In the genomic region with DNA sequence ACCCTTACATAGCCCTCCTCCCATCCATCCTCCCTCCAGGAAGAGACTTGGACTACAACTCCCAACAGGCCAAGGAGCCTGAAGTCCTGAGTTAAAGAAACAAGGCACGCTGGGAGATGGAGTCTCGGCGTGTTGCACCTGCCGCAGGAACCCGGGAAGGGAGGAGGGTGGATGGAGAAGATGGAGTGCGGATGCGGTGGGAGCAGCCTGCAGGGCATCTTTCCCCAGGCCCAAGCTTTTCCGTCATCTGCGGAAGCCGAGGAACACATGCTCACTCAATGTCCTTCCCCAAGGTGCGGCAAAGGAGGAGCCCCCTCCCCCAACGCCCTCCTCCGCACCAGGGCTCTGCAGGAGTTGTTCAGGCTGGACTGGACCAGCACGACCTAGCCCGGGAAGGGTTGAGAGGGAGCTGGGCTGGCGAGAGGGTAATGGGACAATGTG, we compare ENCODE assay signal across 8 mouse cellular contexts. TPM values are rescaled to one million over a fixed set of nuclear protein-coding genes. Genes with fewer than 3 reads are reported as not detected.
DNase-seq lines count a peak whose midpoint lies in the region; ATAC-seq and TF ChIP-seq lines count a peak whose summit lies in the region.

No protein-coding gene starts in this region.

- H3K27me3 ChIP-seq in lung, postnatal 0 days (replicated peaks; ENCODE audit: insufficient read depth, low read length) = peaks cover 39% of the 10 kb centered on the region

- H3K4me3 ChIP-seq in cortical plate, adult 2 months (ENCODE audit: insufficient read depth, low read length) = peak overlapping the region; percentile 64
- no peak overlapping the region for H3K4me3 ChIP-seq in lung, postnatal 0 days (ENCODE audit: low read depth, low read length)

- no peaks in the 10 kb centered on the region for H3K36me3 ChIP-seq in lung, postnatal 0 days (ENCODE audit: insufficient read depth, low read length)

- peaks cover 5% of the 10 kb centered on the region for H3K4me1 ChIP-seq in cortical plate, adult 2 months (ENCODE audit: control insufficient read depth, insufficient read depth, low read length)
- no peaks in the 10 kb centered on the region; the same call in 1 of the 2 replicates for H3K4me1 ChIP-seq in lung, postnatal 0 days (ENCODE audit: insufficient read depth, low read depth, low read length)

- H3K9ac ChIP-seq in lung, postnatal 0 days (replicated peaks; ENCODE audit: low read depth) = no peak overlapping the region

- DNase-seq in urinary bladder, adult 18-20 months (ENCODE audit: low spot score in 2 of 2) = peak; percentile 16 to 25
- DNase-seq in urinary bladder, postnatal 10 days (ENCODE audit: low spot score) = no peak
- DNase-seq in layer of hippocampus, adult 8-10 months (ENCODE audit: low spot score in 2 of 2) = peak; percentile 39 to 47
- DNase-seq in lung, postnatal 0 days (ENCODE audit: low spot score) = peak; percentile 28
- DNase-seq in right cerebral cortex, postnatal 4 days = peak; percentile 43
- DNase-seq in urinary bladder, adult 2 months (ENCODE audit: low spot score) = no peak

- WGBS in lung, postnatal 0 days = 3% methylated on average over 16 of the region's 16 CpGs

- TF ChIP-seq POLR2A in cortical plate, adult 2 months (IDR thresholded peaks at IDR 0.05; ENCODE audit: extremely low read depth, insufficient read depth, low read length) = peak; percentile 53; the same call in 1 of the 2 replicates

- no peak for TF ChIP-seq EP300 in lung, postnatal 0 days (IDR thresholded peaks at IDR 0.05)

- peak overlapping the region; percentile 23 for H3K4me2 ChIP-seq in lung, postnatal 0 days (replicated peaks; ENCODE audit: low read depth, low read length)

- no peak for TF ChIP-seq CTCF in cortical plate, adult 2 months (IDR thresholded peaks at IDR 0.05; ENCODE audit: extremely low read depth, insufficient read depth, low read length)
- TF ChIP-seq CTCF in lung, postnatal 0 days (IDR thresholded peaks at IDR 0.05) = no peak

- H3K27ac ChIP-seq in cortical plate, adult 2 months (ENCODE audit: insufficient read depth, low read length) = no peak overlapping the region
- H3K27ac ChIP-seq in lung, postnatal 0 days (ENCODE audit: low read length) = no peak overlapping the region

- no peaks in the 10 kb centered on the region for H3K9me3 ChIP-seq in lung, postnatal 0 days (ENCODE audit: low read length)

- peak; percentile 52 to 54; a peak in 1 of 4 replicates for ATAC-seq in hematopoietic stem cell, adult 5-6 weeks (replicated peaks in 1 of 2; ENCODE audit: insufficient read depth in 1 of 2, low FRiP score in 2 of 2, low TSS enrichment in 1 of 2, low read depth in 1 of 2, poor library complexity in 2 of 2, severe bottlenecking in 2 of 2)
- peak; percentile 55 for ATAC-seq in lung, postnatal 0 days

RNA-seq across cellular contexts. Expression of gene Ttbk1, which starts 3.9 kb away (rescaled TPM):
- polyA plus RNA-seq in cortical plate, adult 2 months (2012; rRNA removed) = 56.2 and 57.3 TPM in 2 replicates
- total RNA-seq in hematopoietic stem cell, adult 5-6 weeks (2017) = 0.05 and 0.69 TPM in 2 replicates
- 100 to 1,000 TPM; 101 to 124 (median 111) TPM for total RNA-seq in layer of hippocampus, adult 8-10 months (2022)
- polyA plus RNA-seq in lung, postnatal 0 days (2015; fragmentation: Nextera tagmentation; extraction: Ambion mirVana) = 0.04 TPM in 1 of 2 replicates, not detected in the other
- polyA plus RNA-seq in urinary bladder, adult 2 months (2012; rRNA removed) = 0.06 and 0.07 TPM in 2 replicates

RNA-seq across cellular contexts. Expression of gene Dnph1, which starts 12.9 kb away (rescaled TPM):
- 5.9 and 6.5 TPM in 2 replicates for polyA plus RNA-seq in cortical plate, adult 2 months (2012; rRNA removed)
- 11.1 and 21.0 TPM in 2 replicates for total RNA-seq in hematopoietic stem cell, adult 5-6 weeks (2017)
- 1 to 10 TPM; 4.1 to 7.5 (median 6.0) TPM for total RNA-seq in layer of hippocampus, adult 8-10 months (2022)
- 2.8 and 4.2 TPM in 2 replicates for polyA plus RNA-seq in lung, postnatal 0 days (2015; fragmentation: Nextera tagmentation; extraction: Ambion mirVana)
- 6.1 and 7.0 TPM in 2 replicates for polyA plus RNA-seq in urinary bladder, adult 2 months (2012; rRNA removed)

RNA-seq across cellular contexts. Expression of gene Slc22a7, which starts 45.3 kb away (rescaled TPM):
- polyA plus RNA-seq in cortical plate, adult 2 months (2012; rRNA removed) = 0.25 and 0.27 TPM in 2 replicates
- not detected in 2 replicates for total RNA-seq in hematopoietic stem cell, adult 5-6 weeks (2017)
- 1 to 10 TPM in 1 of 4 experiments, under 1 TPM in 3; 0.23 to 1.2 (median 0.84) TPM for total RNA-seq in layer of hippocampus, adult 8-10 months (2022)
- not detected in 2 replicates for polyA plus RNA-seq in lung, postnatal 0 days (2015; fragmentation: Nextera tagmentation; extraction: Ambion mirVana)
- polyA plus RNA-seq in urinary bladder, adult 2 months (2012; rRNA removed) = not detected in 2 replicates

RNA-seq across cellular contexts. Expression of gene Crip3, which starts 54.9 kb away (rescaled TPM):
- polyA plus RNA-seq in cortical plate, adult 2 months (2012; rRNA removed) = 10.2 and 12.0 TPM in 2 replicates
- not detected in 2 replicates for total RNA-seq in hematopoietic stem cell, adult 5-6 weeks (2017)
- 1 to 10 TPM; 3.9 to 7.1 (median 4.2) TPM for total RNA-seq in layer of hippocampus, adult 8-10 months (2022)
- polyA plus RNA-seq in lung, postnatal 0 days (2015; fragmentation: Nextera tagmentation; extraction: Ambion mirVana) = 0.76 and 0.81 TPM in 2 replicates
- 0.76 and 1.6 TPM in 2 replicates for polyA plus RNA-seq in urinary bladder, adult 2 months (2012; rRNA removed)

Comparison
In these comparisons a context has a peak if more than half of its experiments do, and no peak if none do; other contexts are left out.
1. DNase-seq: peak in urinary bladder, adult 18-20 months (2 of 2), layer of hippocampus, adult 8-10 months (2 of 2), lung, postnatal 0 days (single experiment) and right cerebral cortex, postnatal 4 days (single experiment); none in urinary bladder, postnatal 10 days (single experiment) and urinary bladder, adult 2 months (single experiment).
2. RNA of gene Ttbk1, which starts 3.9 kb away (polyA plus RNA-seq): 56.2 to 57.3 TPM in cortical plate, adult 2 months; 0.06 to 0.07 TPM in urinary bladder, adult 2 months and 0.04 TPM in lung, postnatal 0 days; every median in the first group is over 10 times any median in the second.